Mouse (Mus musculus) layer of hippocampus, adult 18-20 months (tissue): Measurements from ENCODE around the gene Vps4a. TPM values are rescaled to one million over a fixed set of nuclear protein-coding genes. Genes with fewer than 3 reads are reported as not detected.
A peak's percentile ranks its signal among the peaks of the same experiment; 100 is the strongest.

Source experiments
- DNase-seq, 2 experiments: peaks; one replicate each; pipeline ENCODE4 v3.0.0; 2022; ENCODE audit warnings: low spot score in 2 of 2
- total RNA-seq, 2 experiments: library from RNA; stranded (reverse); gene quantifications; 2 replicates each; pipeline ENCODE4 v1.2.3; 2021

Gene Vps4a
- total RNA-seq, 2 experiments from 2014 or later, result 109 to 114 TPM

DNA sequence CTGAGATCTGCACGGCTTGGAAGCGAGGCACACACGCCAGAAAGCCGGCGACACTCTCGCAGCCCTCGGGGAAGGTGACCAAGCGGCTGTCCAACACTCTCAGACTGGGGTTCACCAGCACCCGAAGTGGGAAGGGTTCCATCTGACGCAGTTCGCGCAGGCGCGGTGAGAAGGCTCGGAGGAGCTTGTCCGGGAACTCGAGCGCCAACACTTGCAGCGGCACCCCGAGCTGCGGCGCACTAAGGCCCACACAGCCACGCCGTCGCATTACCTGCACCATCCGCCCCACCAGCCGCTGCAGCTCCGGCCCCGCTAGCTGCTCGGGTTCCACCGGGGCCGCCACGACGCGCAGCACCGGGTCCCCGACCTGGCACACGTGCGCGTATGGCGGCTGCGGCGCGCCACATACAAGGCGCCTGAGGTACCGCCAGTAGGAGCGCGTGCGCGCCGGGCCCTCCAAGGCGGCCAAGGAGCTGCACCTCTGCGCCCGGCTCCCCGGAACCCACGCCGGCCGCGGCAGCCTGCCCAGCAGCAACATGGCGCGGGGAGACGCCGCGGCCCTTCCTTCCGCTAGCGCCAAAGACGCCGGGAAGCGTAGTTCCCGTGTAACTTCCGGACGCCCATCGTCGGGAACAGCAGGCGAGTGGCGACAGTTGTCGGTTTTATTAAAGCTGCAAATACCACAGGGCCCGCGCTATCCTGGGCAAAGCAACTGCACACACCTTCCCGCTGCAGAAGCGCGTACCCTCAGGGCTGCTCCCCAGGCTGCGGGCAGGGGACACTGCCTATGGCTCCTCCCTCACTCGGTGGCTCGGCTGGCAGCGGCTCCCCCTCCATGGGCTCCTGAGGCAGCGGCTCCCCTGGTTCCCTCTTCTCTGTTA lies 17.3 kb downstream of the Vps4a start, which contains the start of gene Pdf:
TSS of gene Pdf (minus strand) at position 554 of the 881 bp plus-strand sequence.
- DNase-seq, result peak; percentile 84 to 89

GRCm38 (mm10) chr8:107049480-107049879 lies 18.5 kb downstream of the Vps4a start:
- DNase-seq, result no peak

DNA sequence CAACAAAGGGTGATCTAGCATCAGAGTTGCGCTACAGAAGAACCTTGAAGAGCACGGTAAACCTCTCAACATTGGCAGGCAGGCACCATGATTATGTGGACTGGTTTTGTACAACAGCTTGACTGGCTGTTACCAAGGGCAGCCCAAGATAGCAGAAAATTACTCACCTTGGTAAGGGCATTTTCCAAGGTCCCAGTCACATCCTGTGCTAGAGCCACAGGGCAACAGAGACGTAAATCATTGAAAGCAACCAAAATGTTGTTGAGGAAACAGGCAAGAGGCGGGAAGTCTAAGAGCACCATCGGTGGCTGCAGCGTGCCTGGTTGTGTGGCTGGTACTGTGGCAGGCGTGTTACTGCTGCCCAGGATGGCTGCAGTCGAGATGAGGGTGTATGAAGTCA lies 21.0 kb downstream of the Vps4a start:
- no peak for DNase-seq

GRCm38 (mm10) chr8:107056076-107056972 lies 25.3 kb downstream of the Vps4a start, which contains the start of the genes Cog8 and Nip7:
TSS of gene Cog8 (minus strand) at chr8:107056689.
TSS of gene Nip7 (plus strand) at chr8:107056877.
- DNase-seq, result peak; percentile 97 to 98

- DNase-seq, result no peak
Observed at GRCm38 (mm10) chr8:107056973-107057369, 25.9 kb downstream of the Vps4a start.

- DNase-seq, result no peak
Observed at GRCm38 (mm10) chr8:107062613-107063012, 31.6 kb downstream of the Vps4a start.

DNA sequence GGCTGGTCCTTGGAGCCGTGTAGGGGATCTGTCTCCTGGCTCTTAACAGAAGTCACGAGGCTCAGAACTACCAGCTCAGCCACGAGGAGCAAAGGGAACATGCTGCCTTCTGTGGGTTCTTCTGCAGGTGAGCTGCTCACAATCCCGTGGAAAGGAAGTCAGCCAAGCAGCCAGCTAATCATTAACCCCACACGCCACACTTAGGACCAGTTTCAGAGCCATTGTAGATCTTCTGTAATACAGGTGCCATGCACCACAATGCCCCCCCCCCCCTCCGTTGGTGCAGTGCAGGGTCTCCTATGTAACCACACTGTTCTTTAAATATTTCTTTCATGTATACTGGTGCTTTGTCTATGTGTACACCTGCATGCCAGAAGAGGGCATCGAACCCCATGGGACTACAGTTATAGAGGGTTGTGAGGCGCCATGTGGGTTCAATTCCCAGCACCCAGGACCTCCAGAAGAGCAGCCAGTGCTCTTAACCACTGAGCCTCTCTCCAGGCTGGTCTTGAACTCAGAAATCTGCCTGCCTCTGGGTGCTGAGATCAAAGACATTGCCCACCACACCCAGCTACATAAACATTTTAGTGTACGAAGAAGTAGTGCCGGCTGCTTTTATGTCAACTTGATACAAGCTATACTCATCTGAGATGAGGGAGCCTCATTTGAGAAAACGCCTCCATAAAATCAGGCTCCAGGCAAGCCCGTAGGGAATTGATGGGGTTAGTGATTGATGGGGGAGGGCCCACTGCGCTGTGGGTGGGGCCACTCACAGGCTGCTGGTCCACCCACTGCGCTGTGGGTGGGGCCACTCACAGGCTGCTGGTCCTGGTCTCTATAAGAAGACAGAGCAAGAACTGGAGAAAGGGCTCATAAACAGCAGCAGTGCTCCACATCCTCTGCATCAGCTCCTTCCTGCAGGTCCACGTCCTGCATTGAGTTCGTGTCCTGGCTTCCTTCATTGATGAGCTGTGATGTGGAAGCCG lies 34.8 kb downstream of the Vps4a start, which contains the start of gene Tmed6:
TSS of gene Tmed6 (minus strand) at position 134 of the 986 bp plus-strand sequence.
- DNase-seq, result no peak

DNA sequence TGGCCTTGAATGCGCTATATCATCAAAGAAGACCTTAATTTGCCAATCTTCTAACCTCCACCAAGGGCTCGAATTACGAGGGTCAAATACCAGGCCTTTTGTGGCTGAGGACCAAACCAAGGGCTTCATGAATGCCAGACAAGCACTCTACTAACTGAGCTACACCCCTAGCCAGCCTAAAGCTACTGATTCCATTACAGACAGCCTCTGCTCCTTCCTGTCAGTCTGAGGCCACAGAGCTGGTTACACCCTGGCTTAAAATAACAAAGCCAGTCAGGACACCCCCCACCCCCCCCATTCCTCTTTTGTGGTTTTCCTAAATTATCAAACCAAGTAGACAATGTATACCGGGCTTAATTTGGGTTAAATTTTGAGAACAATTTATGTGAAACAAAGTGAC lies 42.7 kb downstream of the Vps4a start:
- DNase-seq, result no peak

GRCm38 (mm10) chr8:107074128-107074527 lies 43.1 kb downstream of the Vps4a start:
- DNase-seq, result no peak

- no peak for DNase-seq
Observed at GRCm38 (mm10) chr8:107076239-107076888, 45.3 kb downstream of the Vps4a start.

- no peak for DNase-seq
Observed at GRCm38 (mm10) chr8:107085358-107085757, 54.3 kb downstream of the Vps4a start.

DNA sequence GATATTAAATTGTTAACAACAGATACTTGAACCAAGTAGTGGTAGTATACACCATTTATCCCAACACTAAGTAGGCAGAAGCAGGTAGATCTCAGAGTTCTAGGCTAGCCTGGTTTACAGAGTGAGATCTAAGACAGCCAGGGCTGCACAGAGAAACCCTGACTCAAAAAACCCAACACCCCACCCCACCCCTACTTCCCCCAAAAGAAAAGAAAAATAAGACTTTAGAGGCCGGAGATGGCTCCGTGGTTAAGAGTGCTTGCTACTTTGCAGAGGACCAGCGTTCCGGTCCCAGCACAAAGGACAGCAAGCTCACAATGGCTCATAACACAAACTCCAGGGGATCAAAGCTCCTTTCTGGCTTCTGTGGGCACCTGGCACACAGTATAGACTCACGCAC lies 55.0 kb downstream of the Vps4a start:
- no peak for DNase-seq

DNA sequence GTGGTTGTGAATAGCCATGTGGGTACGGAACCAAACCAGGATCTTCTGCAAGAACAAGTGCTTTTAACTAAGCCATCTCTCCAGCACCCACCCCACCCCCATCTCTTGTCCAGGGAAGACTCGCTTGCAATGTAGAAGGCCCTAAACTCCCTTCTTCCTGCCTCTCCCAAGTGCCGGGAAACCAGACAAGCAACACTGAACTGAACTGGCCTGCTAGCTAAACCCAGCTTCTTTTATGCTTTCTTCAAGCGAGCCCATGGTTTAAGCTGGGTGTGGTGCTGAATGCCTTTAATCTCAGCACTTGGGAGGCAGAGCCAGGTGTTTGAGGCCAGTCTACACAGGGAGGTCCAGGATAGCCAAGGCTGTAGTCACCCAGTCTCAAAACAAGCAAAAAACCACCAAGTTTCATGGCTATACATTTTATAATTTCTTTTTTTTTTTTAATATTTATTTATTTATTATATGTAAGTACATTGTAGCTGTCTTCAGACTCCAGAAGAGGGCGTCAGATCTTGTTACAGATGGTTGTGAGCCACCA lies 57.6 kb downstream of the Vps4a start:
- DNase-seq, result no peak

DNA sequence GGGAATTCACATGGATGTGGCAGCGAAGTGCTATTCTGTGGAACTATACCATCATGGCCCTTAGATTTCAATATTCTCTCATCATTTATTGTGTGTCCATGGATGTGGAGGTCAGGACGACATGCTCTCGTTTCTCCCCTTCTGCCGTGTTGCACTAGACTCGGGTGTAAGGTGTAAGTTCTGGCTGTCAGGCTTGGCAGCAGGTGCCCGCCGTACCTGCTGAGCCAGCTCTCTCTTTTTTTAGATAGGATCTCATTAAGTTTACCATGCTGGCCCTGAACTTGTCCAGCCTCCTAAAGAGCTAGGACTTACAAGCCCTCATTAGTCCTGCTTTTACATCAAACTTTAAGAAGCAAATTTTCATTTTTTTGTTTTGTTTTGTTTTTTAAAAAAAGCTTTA lies 59.5 kb downstream of the Vps4a start:
- DNase-seq, result no peak

Other genes starting within 250 kb of the Vps4a start
- gene Has3, start 161.0 kb upstream of the Vps4a start, total RNA-seq, result 1 to 10 TPM; 1.7 TPM
- gene Utp4, start 137.6 kb upstream of the Vps4a start, total RNA-seq, result 10 to 100 TPM; 43.3 to 45.1 TPM
- gene Sntb2, start 95.5 kb upstream of the Vps4a start, total RNA-seq, result 10 to 100 TPM; 22.6 to 26.3 TPM
- gene Pdf, start 17.4 kb downstream of the Vps4a start, total RNA-seq, result 10 to 100 TPM; 27.1 to 31.7 TPM
- gene Cog8, start 25.5 kb downstream of the Vps4a start, total RNA-seq, result 10 to 100 TPM; 29.2 to 29.4 TPM
- gene Nip7, start 25.7 kb downstream of the Vps4a start, total RNA-seq, result 10 to 100 TPM; 40.5 to 45.3 TPM
- gene Tmed6, start 34.4 kb downstream of the Vps4a start, total RNA-seq, result not detected
- gene Terf2, start 65.3 kb downstream of the Vps4a start, total RNA-seq, result 10 to 100 TPM; 36.6 to 36.9 TPM
- 100 to 1,000 TPM; 106 to 113 TPM for gene Cyb5b, start 119.4 kb downstream of the Vps4a start, total RNA-seq